Mouse (Mus musculus) layer of hippocampus, adult 2 months (tissue): Measurements from ENCODE around the gene Tmem230. TPM values are rescaled to one million over a fixed set of nuclear protein-coding genes. Genes with fewer than 3 reads are reported as not detected.

Source experiments
- DNase-seq, 2 experiments: peaks; one replicate each; pipeline ENCODE4 v3.0.0; 2022; ENCODE audit warnings: low spot score in 2 of 2
- H3K27ac ChIP-seq: fragments of 200-600 bp; 2 replicates; pipeline ENCODE4 v1.8.1; 2022
- H3K4me3 ChIP-seq: fragments of 200-600 bp; 2 replicates; pipeline ENCODE4 v1.8.1; 2022; ENCODE audit warnings: mild to moderate bottlenecking
- CTCF ChIP-seq: fragments of 200-600 bp; conservative IDR thresholded peaks from 2 replicates; pipeline ENCODE4 v1.8.1; 2022; ENCODE audit warnings: antibody characterized with exemption, mild to moderate bottlenecking, moderate library complexity
- total RNA-seq, 2 experiments: library from RNA; stranded (reverse); gene quantifications; 2 replicates each; pipeline ENCODE4 v1.2.3; 2021

The Tmem230 gene
- total RNA-seq, 2 experiments from 2014 or later, result 30.3 to 32.9 TPM

GRCm38 (mm10) chr2:132281560-132282452 is 34.2 kb upstream of the Tmem230 start:
- no peak for DNase-seq
- TF ChIP-seq CTCF, result no peak
- no peak overlapping the region for H3K4me3 ChIP-seq
- H3K27ac ChIP-seq, result peak overlapping the region; percentile 36; the same call in 1 of the 2 replicates

- DNase-seq, result no peak
- peak overlapping the region; percentile 25; the same call in 1 of the 2 replicates for H3K27ac ChIP-seq
- no peak for TF ChIP-seq CTCF
- H3K4me3 ChIP-seq, result no peak overlapping the region
Measured at GRCm38 (mm10) chr2:132280518-132281120, 33.0 kb upstream of the Tmem230 start.

- Histone ChIP-seq H3K4me3 (no peak overlapping the region), H3K27ac (peak overlapping the region; percentile 25; the same call in 1 of the 2 replicates)
- DNase-seq, result no peak
- TF ChIP-seq CTCF, result no peak
Measured at GRCm38 (mm10) chr2:132279978-132280377, 32.4 kb upstream of the Tmem230 start.

- Histone ChIP-seq H3K4me3 (no peak overlapping the region), H3K27ac (peak overlapping the region; percentile 5; the same call in 1 of the 2 replicates)
- TF ChIP-seq CTCF, result no peak
- no peak for DNase-seq
Measured at GRCm38 (mm10) chr2:132279336-132279882, 31.8 kb upstream of the Tmem230 start.

GRCm38 (mm10) chr2:132278273-132278853 is 30.8 kb upstream of the Tmem230 start:
- no peak overlapping the region for H3K4me3 ChIP-seq
- no peak for DNase-seq
- no peak for TF ChIP-seq CTCF

GRCm38 (mm10) chr2:132276249-132276648 is 28.6 kb upstream of the Tmem230 start:
- no peak for TF ChIP-seq CTCF
- Histone ChIP-seq H3K27ac (no peak overlapping the region), H3K4me3 (no peak overlapping the region)
- DNase-seq, result no peak

More at GRCm38 (mm10) chr2:132278273-132278853, 30.8 kb upstream of the Tmem230 start:
- no peak overlapping the region for H3K27ac ChIP-seq

- DNase-seq, result no peak
- H3K27ac ChIP-seq, result no peak overlapping the region
- TF ChIP-seq CTCF, result peak; percentile 57
- H3K4me3 ChIP-seq, result no peak overlapping the region
Measured at GRCm38 (mm10) chr2:132275527-132275926, 27.9 kb upstream of the Tmem230 start.

- no peak for DNase-seq
- peak overlapping the region; percentile 37 for H3K27ac ChIP-seq
- H3K4me3 ChIP-seq, result no peak overlapping the region
- no peak for TF ChIP-seq CTCF
Measured at GRCm38 (mm10) chr2:132272694-132273389, 25.2 kb upstream of the Tmem230 start.

GRCm38 (mm10) chr2:132270331-132270951 is 22.8 kb upstream of the Tmem230 start:
- TF ChIP-seq CTCF, result no peak
- Histone ChIP-seq H3K4me3 (no peak overlapping the region), H3K27ac (peak overlapping the region; percentile 75)
- peak in 1 of 2 experiments; percentile 24 for DNase-seq

- peak overlapping the region; percentile 68; the same call in 1 of the 2 replicates for H3K27ac ChIP-seq
- no peak for TF ChIP-seq CTCF
- no peak for DNase-seq
- H3K4me3 ChIP-seq, result no peak overlapping the region
Measured at GRCm38 (mm10) chr2:132269217-132269616, 21.6 kb upstream of the Tmem230 start.

GRCm38 (mm10) chr2:132266086-132266485 is 18.5 kb upstream of the Tmem230 start:
- no peak overlapping the region for H3K4me3 ChIP-seq
- TF ChIP-seq CTCF, result no peak
- no peak for DNase-seq

GRCm38 (mm10) chr2:132265196-132265595 is 17.6 kb upstream of the Tmem230 start:
- no peak for DNase-seq
- TF ChIP-seq CTCF, result no peak
- no peak overlapping the region for H3K4me3 ChIP-seq
- no peak overlapping the region for H3K27ac ChIP-seq

More at GRCm38 (mm10) chr2:132266086-132266485, 18.5 kb upstream of the Tmem230 start:
- H3K27ac ChIP-seq, result no peak overlapping the region
